Mouse (Mus musculus) liver, adult (tissue): ENCODE results near the gene Mettl8.

Experiments
- GATA4 ChIP-seq: IDR thresholded peaks from 2 replicates; pipeline ENCODE4 v1.6.1; 2014; ENCODE audit warnings: mild to moderate bottlenecking, low read length; ENCODE audit not compliant: insufficient replicate concordance

The Mettl8 gene

DNA sequence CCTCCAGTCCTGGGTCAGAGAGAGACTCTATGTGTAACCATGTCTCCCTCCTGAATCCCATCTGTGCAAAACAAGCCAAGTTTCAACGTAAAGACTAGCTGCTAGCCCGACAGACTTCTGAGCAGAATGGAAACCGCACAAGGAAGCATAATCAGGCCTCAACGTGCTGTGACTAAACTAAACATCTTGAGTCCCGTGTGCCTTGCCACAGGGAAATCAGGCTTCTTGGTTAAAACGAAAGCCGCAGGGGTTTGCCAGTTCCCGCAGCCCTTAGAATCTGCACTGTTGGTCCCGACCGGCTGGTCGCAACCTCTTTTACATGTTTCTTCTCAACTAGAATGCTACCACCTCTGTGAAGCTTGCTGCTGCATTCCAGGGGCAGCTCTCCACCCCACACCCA is 125.7 kb downstream of the Mettl8 start:
- TF ChIP-seq GATA4 = no peak

DNA sequence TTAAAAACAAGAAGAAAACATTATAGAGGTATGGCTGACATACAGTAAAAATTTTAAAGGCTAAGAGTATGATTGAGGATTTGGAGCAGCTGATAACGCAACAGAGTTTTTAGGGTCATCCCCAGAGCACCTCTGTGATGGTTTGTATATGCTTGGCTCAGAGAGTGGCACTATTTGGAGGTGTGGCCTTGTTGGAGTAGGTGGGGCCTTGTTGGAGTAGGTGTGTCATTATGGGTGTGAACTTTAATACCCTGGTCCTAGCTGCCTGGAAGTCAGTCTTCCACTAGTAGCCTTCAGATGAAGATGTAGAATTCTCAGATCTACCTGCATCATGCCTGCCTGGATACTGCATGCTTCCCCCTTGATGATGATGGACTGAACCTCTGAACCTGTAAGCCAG is 131.3 kb downstream of the Mettl8 start:
- TF ChIP-seq GATA4 = no peak

DNA sequence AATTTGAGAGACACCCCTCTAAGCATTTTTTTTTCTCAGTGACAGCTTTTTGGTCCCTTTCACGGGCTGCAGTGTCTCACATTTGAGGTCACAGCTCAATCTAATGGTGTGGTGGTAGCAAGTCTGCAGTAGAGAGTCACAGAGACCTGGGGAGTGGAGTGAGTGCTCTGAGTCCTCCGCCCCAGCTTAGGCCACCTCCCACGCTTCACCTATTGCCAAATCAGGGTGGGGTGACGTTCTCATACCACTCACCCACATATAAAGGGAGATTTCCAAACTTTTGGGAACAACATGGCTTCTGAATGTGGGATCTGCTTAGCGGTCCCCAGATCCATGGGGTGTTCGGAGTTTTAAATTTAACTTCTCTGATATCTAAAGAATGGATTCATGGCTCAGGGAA is 132.6 kb downstream of the Mettl8 start:
- no peak for TF ChIP-seq GATA4

DNA sequence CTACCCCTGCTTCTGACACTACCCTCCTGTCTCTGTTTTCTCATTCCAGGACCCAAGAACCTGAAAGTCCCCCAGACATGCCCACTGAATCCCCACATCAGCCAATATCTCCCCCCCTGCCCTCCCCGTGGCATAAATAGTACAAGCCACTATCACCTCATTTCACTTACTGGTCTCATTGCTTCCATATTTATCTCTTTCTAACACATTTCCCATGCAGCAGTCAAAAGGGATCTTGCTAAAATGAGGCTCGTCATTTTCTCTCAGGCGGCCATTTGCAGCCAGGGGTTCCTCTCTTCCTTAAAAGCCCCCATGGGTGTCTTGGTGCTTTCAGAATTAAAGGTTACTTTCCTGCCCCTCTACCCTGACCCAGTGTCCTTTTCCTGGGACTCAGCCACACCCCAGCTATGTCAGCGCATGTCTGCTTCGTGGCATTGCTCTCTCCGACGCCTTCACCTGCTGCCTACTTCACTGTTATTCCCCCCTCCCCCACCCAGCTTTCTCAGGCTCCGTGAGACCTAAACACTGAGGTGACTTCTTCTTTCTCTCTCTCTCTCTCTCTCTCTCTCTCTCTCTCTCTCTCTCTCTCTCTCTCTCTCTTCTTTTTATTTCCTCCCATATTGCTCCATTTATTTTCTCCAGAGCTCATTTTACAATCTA is 134.3 kb downstream of the Mettl8 start:
- no peak for TF ChIP-seq GATA4

DNA sequence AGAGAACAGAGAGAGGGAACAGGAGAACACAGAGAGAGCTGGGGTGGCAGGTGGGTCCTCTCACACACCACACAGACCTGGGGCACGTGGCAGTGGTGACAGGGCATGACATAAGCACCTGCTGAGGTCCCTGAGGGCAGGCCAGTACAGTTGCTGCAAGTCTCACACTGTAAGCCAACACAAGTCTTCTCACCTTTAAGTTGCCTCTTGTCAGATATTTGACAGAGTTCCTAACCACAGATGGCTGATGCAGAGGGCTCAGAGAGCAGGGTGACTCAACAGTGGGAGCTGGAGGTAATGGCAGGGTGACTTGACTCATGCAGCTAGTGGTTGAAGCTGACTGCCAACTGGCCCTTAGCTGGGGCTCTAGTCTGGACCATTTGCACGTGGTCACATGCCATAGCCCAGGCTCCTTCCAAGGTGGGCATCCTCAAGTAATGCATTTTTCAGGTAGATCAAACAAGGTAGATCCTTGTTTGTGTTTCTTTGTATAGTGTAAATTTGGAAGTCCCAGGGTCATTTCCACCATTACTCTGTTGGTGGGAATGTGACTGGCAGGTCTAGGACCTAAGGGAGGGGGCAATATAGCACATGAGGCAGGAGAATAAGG is 135.4 kb downstream of the Mettl8 start:
- no peak for TF ChIP-seq GATA4

DNA sequence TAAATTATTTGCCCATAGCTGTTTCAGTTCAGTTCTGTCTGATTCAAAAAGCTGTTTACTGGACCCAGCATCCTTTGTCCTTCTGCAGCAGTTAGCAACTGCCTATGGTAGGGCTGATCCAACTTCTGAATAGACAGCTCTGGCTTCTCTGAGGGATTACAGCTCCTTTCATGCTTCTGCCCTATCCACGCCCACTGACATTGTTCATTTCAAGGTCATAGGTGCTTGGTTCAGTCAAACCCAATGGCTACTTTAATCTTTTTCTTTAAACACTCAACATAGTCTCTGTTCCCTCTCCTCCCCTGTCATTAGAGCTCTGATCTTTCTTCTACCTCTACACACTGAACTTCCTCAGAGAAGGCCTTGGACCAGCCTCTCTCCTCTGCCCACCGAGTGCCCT is 136.9 kb downstream of the Mettl8 start:
- no peak for TF ChIP-seq GATA4
